Comparison of ENCODE assay signal across 7 mouse cellular contexts in genomic region chr1:64736681-64737501, GRCm38 (mm10). TPM values are rescaled to one million over a fixed set of nuclear protein-coding genes. Genes with fewer than 3 reads are reported as not detected.
DNase-seq lines count a peak whose midpoint lies in the region; ATAC-seq and TF ChIP-seq lines count a peak whose summit lies in the region.

No protein-coding gene starts in this region.

- WGBS in bone marrow, adult 2 months = under 1% methylated on average over 56 of the region's 56 CpGs
- under 1% methylated on average over 56 of the region's 56 CpGs for WGBS in forebrain, embryonic 10.5 days
- under 1% methylated on average over 54 of the region's 56 CpGs for WGBS in midbrain, embryonic 12.5 days

- H3K27ac ChIP-seq in bone marrow, adult 2 months (ENCODE audit: control insufficient read depth, insufficient read depth, low read depth, low read length, poor library complexity) = peak overlapping the region; percentile 69
- H3K27ac ChIP-seq in forebrain, embryonic 10.5 days = peak overlapping the region; percentile 85
- H3K27ac ChIP-seq in midbrain, embryonic 12.5 days (replicated peaks) = no peak overlapping the region

- peaks cover 5% of the 10 kb centered on the region for H3K4me1 ChIP-seq in bone marrow, adult 2 months (ENCODE audit: control insufficient read depth, insufficient read depth, low read length)
- H3K4me1 ChIP-seq in forebrain, embryonic 10.5 days = peaks cover 75% of the 10 kb centered on the region
- peaks cover 56% of the 10 kb centered on the region for H3K4me1 ChIP-seq in midbrain, embryonic 12.5 days

- no peaks in the 10 kb centered on the region for H3K36me3 ChIP-seq in forebrain, embryonic 10.5 days (replicated peaks)
- no peaks in the 10 kb centered on the region for H3K36me3 ChIP-seq in midbrain, embryonic 12.5 days

- peak overlapping the region; percentile 91 for H3K4me2 ChIP-seq in midbrain, embryonic 12.5 days (replicated peaks)

- ATAC-seq in inflammation-experienced regulatory T-cells, adult 6 months = peak; percentile 3
- ATAC-seq in midbrain, embryonic 12.5 days (ENCODE audit: low FRiP score, low read depth) = 0 out of 2 replicates have a peak, but pooled peaks have one; percentile 0
- no peak for ATAC-seq in megakaryocyte-erythroid progenitor cell, adult 5-6 weeks (replicated peaks; ENCODE audit: low FRiP score, low TSS enrichment, poor library complexity, severe bottlenecking)

- TF ChIP-seq CTCF in bone marrow, adult 2 months (IDR thresholded peaks at IDR 0.05; ENCODE audit: control insufficient read depth, insufficient read depth, low read length) = no peak

- no peaks in the 10 kb centered on the region for H3K9me3 ChIP-seq in forebrain, embryonic 10.5 days
- no peaks in the 10 kb centered on the region for H3K9me3 ChIP-seq in midbrain, embryonic 12.5 days

- peak; percentile 4 for DNase-seq in thymus, postnatal 0 days (ENCODE audit: low spot score)
- no peak for DNase-seq in thymus, postnatal 14 days
- peak; percentile 53 for DNase-seq in forebrain, embryonic 10.5 days (ENCODE audit: extremely low spot score, low spot score)

- peaks cover 82% of the 10 kb centered on the region for H3K27me3 ChIP-seq in forebrain, embryonic 10.5 days (ENCODE audit: poor library complexity, severe bottlenecking)
- H3K27me3 ChIP-seq in midbrain, embryonic 12.5 days = peaks cover 76% of the 10 kb centered on the region

- no peak for TF ChIP-seq POLR2A in bone marrow, adult 2 months (IDR thresholded peaks at IDR 0.05; ENCODE audit: borderline replicate concordance, control insufficient read depth, low read depth, low read length)

- H3K9ac ChIP-seq in midbrain, embryonic 12.5 days (replicated peaks) = peak overlapping the region; percentile 60

- H3K4me3 ChIP-seq in bone marrow, adult 2 months (replicated peaks; ENCODE audit: control insufficient read depth, low read depth, low read length) = peak overlapping the region; percentile 56
- peak overlapping the region; percentile 74 for H3K4me3 ChIP-seq in forebrain, embryonic 10.5 days
- peak overlapping the region; percentile 64 for H3K4me3 ChIP-seq in midbrain, embryonic 12.5 days

RNA-seq across cellular contexts. Expression of gene Fzd5, which starts 0.7 kb away (rescaled TPM):
- polyA plus RNA-seq in thymus, postnatal 0 days (2015; fragmentation: Nextera tagmentation; extraction: Ambion mirVana) = 0.91 and 1.1 TPM in 2 replicates
- 1.6 and 2.1 TPM in 2 replicates for polyA plus RNA-seq in bone marrow, adult 2 months (2011; ENCODE audit: insufficient read depth, insufficient read length, low replicate concordance, missing spikeins)
- polyA plus RNA-seq in forebrain, embryonic 10.5 days (2016; fragmentation: Nextera tagmentation; extraction: Ambion mirVana) = 1.4 and 2.3 TPM in 2 replicates
- under 1 TPM; 0.35 to 0.97 (median 0.44) TPM for polyA plus RNA-seq in inflammation-experienced regulatory T-cells, adult 6 months (2017; shearing (Covaris generic))
- 0.36 and 0.42 TPM in 2 replicates for polyA plus RNA-seq in midbrain, embryonic 12.5 days (2016; fragmentation: Nextera tagmentation; extraction: Ambion mirVana)
- 0.52 and 1.5 TPM in 2 replicates for total RNA-seq in megakaryocyte-erythroid progenitor cell, adult 5-6 weeks (2014; fragmentation: Nextera tagmentation)
- 2.0 and 2.6 TPM in 2 replicates for total RNA-seq in megakaryocyte-erythroid progenitor cell, adult 5-6 weeks (2017)

RNA-seq across cellular contexts. Expression of gene Ccnyl1, which starts 46.6 kb away (rescaled TPM):
- polyA plus RNA-seq in thymus, postnatal 0 days (2015; fragmentation: Nextera tagmentation; extraction: Ambion mirVana) = 1.6 and 2.4 TPM in 2 replicates
- polyA plus RNA-seq in bone marrow, adult 2 months (2011; ENCODE audit: insufficient read depth, insufficient read length, low replicate concordance, missing spikeins) = 2.8 and 8.6 TPM in 2 replicates
- polyA plus RNA-seq in forebrain, embryonic 10.5 days (2016; fragmentation: Nextera tagmentation; extraction: Ambion mirVana) = 7.0 and 7.1 TPM in 2 replicates
- 1 to 10 TPM; 1.1 to 1.6 (median 1.4) TPM for polyA plus RNA-seq in inflammation-experienced regulatory T-cells, adult 6 months (2017; shearing (Covaris generic))
- polyA plus RNA-seq in midbrain, embryonic 12.5 days (2016; fragmentation: Nextera tagmentation; extraction: Ambion mirVana) = 7.1 and 7.5 TPM in 2 replicates
- total RNA-seq in megakaryocyte-erythroid progenitor cell, adult 5-6 weeks (2014; fragmentation: Nextera tagmentation) = 1.8 and 2.6 TPM in 2 replicates
- 2.2 and 5.0 TPM in 2 replicates for total RNA-seq in megakaryocyte-erythroid progenitor cell, adult 5-6 weeks (2017)
